Mouse (Mus musculus) midbrain, postnatal 0 days (tissue): ENCODE measurements around the gene Tle4. TPM values are rescaled to one million over a fixed set of nuclear protein-coding genes. Genes with fewer than 3 reads are reported as not detected.

Experiments
- ATAC-seq: fragments of 200-750 bp; cut with Nextera tagmentation; 2 replicates; pipeline ENCODE4 v1.8.0; 2017; ENCODE audit warnings: moderate number of reproducible peaks, mild to moderate bottlenecking, moderate TSS enrichment, moderate library complexity; ENCODE audit not compliant: low FRiP score
- DNase-seq: peaks from one replicate; pipeline ENCODE4 v3.0.0-alpha.2; 2015; ENCODE audit warnings: low spot score
- H3K27ac ChIP-seq: fragments of 300-500 bp; sonication (generic); 2 replicates; pipeline ENCODE4 v1.5.1; 2014; ENCODE audit warnings: low read depth, mild to moderate bottlenecking, low read length, mixed read lengths
- H3K27me3 ChIP-seq: fragments of 300-500 bp; sonication (generic); 2 replicates; pipeline ENCODE4 v1.6.1; 2014; ENCODE audit warnings: low read length, control low read depth, mixed read lengths; ENCODE audit not compliant: insufficient read depth
- H3K36me3 ChIP-seq: fragments of 300-500 bp; sonication (generic); 2 replicates; pipeline ENCODE4 v1.6.1; 2014; ENCODE audit warnings: low read length, control low read depth, mixed read lengths; ENCODE audit not compliant: insufficient read depth
- H3K4me1 ChIP-seq: fragments of 300-500 bp; sonication (generic); 2 replicates; pipeline ENCODE4 v1.6.1; 2014; ENCODE audit warnings: mild to moderate bottlenecking, control low read depth, antibody characterized with exemption, low read length, mixed read lengths; ENCODE audit not compliant: insufficient read depth
- H3K4me2 ChIP-seq: fragments of 300-500 bp; sonication (generic); 2 replicates; pipeline ENCODE4 v1.6.1; 2014; ENCODE audit warnings: low read depth, mild to moderate bottlenecking, low read length, mixed read lengths; ENCODE audit not compliant: poor library complexity, severe bottlenecking
- H3K4me3 ChIP-seq: fragments of 300-500 bp; sonication (generic); 2 replicates; pipeline ENCODE4 v1.5.1; 2014; ENCODE audit warnings: low read depth, mild to moderate bottlenecking, low read length, moderate library complexity
- H3K9ac ChIP-seq: fragments of 300-500 bp; sonication (generic); replicated peaks from 2 replicates; pipeline ENCODE4 v1.6.1; 2014; ENCODE audit warnings: mild to moderate bottlenecking, low read length, moderate library complexity, mixed read lengths; ENCODE audit not compliant: poor library complexity, severe bottlenecking
- H3K9me3 ChIP-seq: fragments of 300-500 bp; sonication (generic); 2 replicates; pipeline ENCODE4 v1.6.1; 2016; ENCODE audit warnings: low read length, control low read depth
- CTCF ChIP-seq: IDR thresholded peaks from 2 replicates; pipeline ENCODE4 v1.5.1; 2016; ENCODE audit warnings: antibody characterized with exemption, mild to moderate bottlenecking
- WGBS: fragments of 180-500 bp; shearing (Covaris S2); extraction: QIAGEN DNeasy Blood & Tissue Kit; methylation state at CpG from one replicate; pipeline ENCODE4 v1.1.7; 2014; 5-methylcytosine and 5-hydroxymethylcytosine counted together
- polyA plus RNA-seq: library from polyadenylated mRNA; unstranded; fragments of >200 nt; fragmentation: Nextera tagmentation; extraction: Ambion mirVana; gene quantifications from 2 replicates; pipeline ENCODE4 v1.2.1, GENCODE M21; 2015
- total RNA-seq: library from RNA; depleted of rRNA; stranded (reverse); fragments of >200 nt; gene quantifications from 2 replicates; pipeline ENCODE4 v1.2.3, GENCODE M21; 2014

The Tle4 gene
- total and polyA plus RNA-seq, 2 experiments from 2014 or later: 21.4 to 54.6 TPM

- H3K27ac ChIP-seq: no peak overlapping the region
- H3K9ac ChIP-seq: no peak overlapping the region
- DNase-seq: no peak
- H3K36me3 ChIP-seq: no peaks in the 10 kb centered on the region
- ATAC-seq: no peak
- no peak overlapping the region for H3K4me3 ChIP-seq
- no peaks in the 10 kb centered on the region for H3K27me3 ChIP-seq
- no peaks in the 10 kb centered on the region for H3K9me3 ChIP-seq
- H3K4me2 ChIP-seq: no peak overlapping the region
- H3K4me1 ChIP-seq: no peaks in the 10 kb centered on the region
- 96% methylated on average over 8 of the region's 8 CpGs for WGBS
- no peak for TF ChIP-seq CTCF
Measured at GRCm38 (mm10) chr19:14547133-14547842, 50.6 kb downstream of the Tle4 start.

GRCm38 (mm10) chr19:14545485-14545884, 52.4 kb downstream of the Tle4 start:
- H3K27me3 ChIP-seq: no peaks in the 10 kb centered on the region
- WGBS: 92% methylated on average over 1 of the region's 1 CpGs
- H3K27ac ChIP-seq: no peak overlapping the region
- no peak for TF ChIP-seq CTCF
- H3K4me3 ChIP-seq: no peak overlapping the region
- no peaks in the 10 kb centered on the region for H3K9me3 ChIP-seq
- DNase-seq (no peak), ATAC-seq (no peak)
- H3K4me1 ChIP-seq: no peaks in the 10 kb centered on the region
- no peak overlapping the region for H3K4me2 ChIP-seq
- H3K9ac ChIP-seq: no peak overlapping the region
- no peaks in the 10 kb centered on the region for H3K36me3 ChIP-seq

GRCm38 (mm10) chr19:14543305-14543704, 54.5 kb downstream of the Tle4 start:
- DNase-seq (no peak), ATAC-seq (no peak)
- Histone ChIP-seq H3K9ac (no peak overlapping the region), H3K27ac (no peak overlapping the region), H3K4me2 (no peak overlapping the region), H3K9me3 (no peaks in the 10 kb centered on the region), H3K36me3 (no peaks in the 10 kb centered on the region), H3K4me1 (no peaks in the 10 kb centered on the region), H3K27me3 (no peaks in the 10 kb centered on the region), H3K4me3 (no peak overlapping the region)
- TF ChIP-seq CTCF: no peak
- WGBS: 74% methylated on average over 1 of the region's 1 CpGs

DNA sequence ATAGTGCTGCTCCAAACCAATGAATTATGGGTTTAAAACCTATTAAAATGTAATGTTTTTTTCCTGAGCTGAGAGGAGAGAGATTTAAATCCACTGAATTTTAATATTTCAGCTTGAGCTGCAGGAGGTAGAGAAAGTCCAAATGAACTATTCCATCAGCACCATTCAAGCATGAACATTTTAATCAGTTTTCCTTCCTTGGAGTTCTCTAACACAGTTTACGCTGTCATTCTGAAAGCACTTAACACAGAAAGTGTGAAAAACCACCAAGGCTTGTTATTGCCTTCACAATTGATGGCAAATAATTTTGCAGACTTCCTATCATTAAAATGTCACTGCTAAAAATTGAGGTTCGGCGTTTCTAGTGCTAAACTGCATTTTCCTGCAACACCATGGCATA, 57.2 kb downstream of the Tle4 start:
- no peaks in the 10 kb centered on the region for H3K4me1 ChIP-seq
- 65% methylated on average over 3 of the region's 3 CpGs for WGBS

GRCm38 (mm10) chr19:14536676-14537075, 61.2 kb downstream of the Tle4 start:
- Histone ChIP-seq H3K9me3 (no peaks in the 10 kb centered on the region), H3K4me2 (no peak overlapping the region), H3K4me1 (no peaks in the 10 kb centered on the region), H3K36me3 (no peaks in the 10 kb centered on the region), H3K27me3 (no peaks in the 10 kb centered on the region), H3K4me3 (no peak overlapping the region), H3K27ac (no peak overlapping the region), H3K9ac (no peak overlapping the region)
- DNase-seq: no peak
- no peak for TF ChIP-seq CTCF
- ATAC-seq: no peak
- 59% methylated on average over 2 of the region's 2 CpGs for WGBS

More for the DNA sequence above, 57.2 kb downstream of the Tle4 start:
- DNase-seq: peak; percentile 28
- no peak for ATAC-seq
- Histone ChIP-seq H3K27me3 (no peaks in the 10 kb centered on the region), H3K27ac (no peak overlapping the region), H3K4me3 (no peak overlapping the region), H3K4me2 (no peak overlapping the region), H3K36me3 (no peaks in the 10 kb centered on the region), H3K9me3 (no peaks in the 10 kb centered on the region), H3K9ac (no peak overlapping the region)
- TF ChIP-seq CTCF: no peak

DNA sequence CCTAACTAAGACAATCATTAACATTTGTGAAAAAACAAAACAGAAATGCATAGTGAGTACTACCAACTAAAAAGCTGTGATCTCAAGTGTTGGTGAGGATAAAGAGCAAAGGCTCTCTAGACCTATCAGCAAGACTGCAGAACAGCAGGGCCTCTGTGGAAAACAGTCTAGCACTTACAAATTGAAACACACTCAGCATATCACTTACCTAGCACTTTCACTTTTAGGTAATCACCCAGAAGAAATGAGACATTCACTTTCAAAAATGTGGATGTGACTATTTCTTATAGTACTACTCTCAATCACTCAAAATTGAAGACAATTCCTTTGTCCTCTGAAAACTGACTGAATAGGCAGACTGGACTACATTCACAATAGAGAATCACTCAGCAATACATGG, 63.4 kb downstream of the Tle4 start:
- Histone ChIP-seq H3K4me3 (no peak overlapping the region), H3K4me1 (no peaks in the 10 kb centered on the region), H3K4me2 (no peak overlapping the region), H3K27ac (no peak overlapping the region), H3K27me3 (no peaks in the 10 kb centered on the region), H3K9ac (no peak overlapping the region), H3K9me3 (no peaks in the 10 kb centered on the region), H3K36me3 (no peaks in the 10 kb centered on the region)
- ATAC-seq (no peak), DNase-seq (no peak)
- no peak for TF ChIP-seq CTCF
